Mouse (Mus musculus) liver, adult 2 months (tissue): ENCODE measurements at regions not wholly inside any gene's neighbourhood (a gene's known extent, or its start where the extent isn't known, plus 50 kb on each side); places are given as distances from the start of the nearest gene placed in this dataset.

Experiments used
- DNase-seq: peaks from one replicate; pipeline ENCODE4 v3.0.0-alpha.2; 2011; ENCODE audit warnings: low read depth, low spot score; ENCODE audit errors: extremely low read depth
- H3K27ac ChIP-seq: fragments of 200-500 bp; replicated peaks from 2 replicates; pipeline ENCODE4 v1.5.1; 2012; ENCODE audit warnings: low read depth, mild to moderate bottlenecking, control low read depth, inconsistent platforms, low read length; ENCODE audit not compliant: insufficient read depth
- H3K27me3 ChIP-seq: fragments of 200-500 bp; 2 replicates; pipeline ENCODE4 v1.6.1; 2012; ENCODE audit warnings: mild to moderate bottlenecking, moderate library complexity, low read length, inconsistent platforms; ENCODE audit not compliant: control insufficient read depth, insufficient read depth
- H3K36me3 ChIP-seq: fragments of 200-500 bp; 2 replicates; pipeline ENCODE4 v1.6.1; 2012; ENCODE audit warnings: low read length, inconsistent platforms; ENCODE audit not compliant: control insufficient read depth, insufficient read depth
- H3K4me1 ChIP-seq: fragments of 200-500 bp; 2 replicates; pipeline ENCODE4 v1.6.1; 2011; ENCODE audit warnings: low read length; ENCODE audit not compliant: control insufficient read depth, insufficient read depth
- H3K4me3 ChIP-seq: fragments of 200-500 bp; 2 replicates; pipeline ENCODE4 v1.5.1; 2011; ENCODE audit warnings: low read depth, mild to moderate bottlenecking, control low read depth, low read length, moderate library complexity; ENCODE audit not compliant: insufficient read depth
- H3K79me2 ChIP-seq: fragments of 200-500 bp; 2 replicates; pipeline ENCODE4 v1.6.1; 2012; ENCODE audit warnings: inconsistent platforms, mild to moderate bottlenecking, low read length, moderate library complexity; ENCODE audit not compliant: control insufficient read depth, insufficient read depth
- H3K9ac ChIP-seq: fragments of 200-500 bp; 2 replicates; pipeline ENCODE4 v1.6.1; 2012; ENCODE audit warnings: low read depth, mild to moderate bottlenecking, control low read depth, inconsistent platforms, low read length
- CTCF ChIP-seq: fragments of 200-500 bp; IDR thresholded peaks from 2 replicates; pipeline ENCODE4 v1.5.1; 2011; ENCODE audit warnings: low read depth, low read length, control low read depth
- POLR2A ChIP-seq: fragments of 200-500 bp; IDR thresholded peaks from 2 replicates; pipeline ENCODE4 v1.6.1; 2011; ENCODE audit warnings: low read length, control low read depth; ENCODE audit not compliant: insufficient read depth; ENCODE audit errors: extremely low read depth
- whole genome bisulfite sequencing: fragments of 180-500 bp; shearing (Covaris S2); methylation state at CpG from one replicate; pipeline ENCODE4 v1.1.7; 2018; 5-methylcytosine and 5-hydroxymethylcytosine counted together

- Histone ChIP-seq H3K27me3 (no peaks in the 10 kb centered on the region), H3K4me3 (no peak overlapping the region), H3K36me3 (no peaks in the 10 kb centered on the region), H3K27ac (no peak overlapping the region), H3K4me1 (no peaks in the 10 kb centered on the region), H3K9ac (no peak overlapping the region), H3K79me2 (no peaks in the 10 kb centered on the region)
- TF ChIP-seq CTCF = no peak
- no peak for TF ChIP-seq POLR2A
- DNase-seq = no peak
- 61% methylated on average over 7 of the region's 7 CpGs for WGBS
Measured at GRCm38 (mm10) chr17:26361420-26361819, 53.2 kb upstream of the Neurl1b start.

DNA sequence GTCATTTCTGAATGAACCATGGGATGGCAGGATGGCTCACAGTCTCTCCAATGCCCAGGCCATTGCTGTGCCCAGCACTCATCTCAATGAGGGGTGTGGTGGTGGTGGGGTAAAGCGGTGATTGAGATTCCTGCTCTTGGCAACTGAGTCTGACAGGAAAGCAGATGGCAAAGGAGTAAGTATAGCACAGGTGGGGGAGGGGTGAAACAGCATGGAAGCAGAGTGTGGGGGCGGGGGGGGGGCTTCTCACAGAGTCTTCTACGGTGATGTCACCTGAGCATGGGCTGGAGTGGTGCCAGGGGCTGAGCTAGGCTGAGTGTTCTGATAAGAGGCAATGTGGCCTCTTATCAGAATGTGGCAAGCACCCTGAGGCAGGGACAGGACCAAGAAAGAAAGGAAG, 52.6 kb upstream of the Neurl1b start:
- no peak for TF ChIP-seq POLR2A
- TF ChIP-seq CTCF = no peak
- Histone ChIP-seq H3K36me3 (no peaks in the 10 kb centered on the region), H3K27ac (no peak overlapping the region), H3K4me1 (no peaks in the 10 kb centered on the region), H3K79me2 (no peaks in the 10 kb centered on the region), H3K9ac (no peak overlapping the region), H3K27me3 (no peaks in the 10 kb centered on the region), H3K4me3 (no peak overlapping the region)
- WGBS = 49% methylated on average over 3 of the region's 3 CpGs
- DNase-seq = no peak

DNA sequence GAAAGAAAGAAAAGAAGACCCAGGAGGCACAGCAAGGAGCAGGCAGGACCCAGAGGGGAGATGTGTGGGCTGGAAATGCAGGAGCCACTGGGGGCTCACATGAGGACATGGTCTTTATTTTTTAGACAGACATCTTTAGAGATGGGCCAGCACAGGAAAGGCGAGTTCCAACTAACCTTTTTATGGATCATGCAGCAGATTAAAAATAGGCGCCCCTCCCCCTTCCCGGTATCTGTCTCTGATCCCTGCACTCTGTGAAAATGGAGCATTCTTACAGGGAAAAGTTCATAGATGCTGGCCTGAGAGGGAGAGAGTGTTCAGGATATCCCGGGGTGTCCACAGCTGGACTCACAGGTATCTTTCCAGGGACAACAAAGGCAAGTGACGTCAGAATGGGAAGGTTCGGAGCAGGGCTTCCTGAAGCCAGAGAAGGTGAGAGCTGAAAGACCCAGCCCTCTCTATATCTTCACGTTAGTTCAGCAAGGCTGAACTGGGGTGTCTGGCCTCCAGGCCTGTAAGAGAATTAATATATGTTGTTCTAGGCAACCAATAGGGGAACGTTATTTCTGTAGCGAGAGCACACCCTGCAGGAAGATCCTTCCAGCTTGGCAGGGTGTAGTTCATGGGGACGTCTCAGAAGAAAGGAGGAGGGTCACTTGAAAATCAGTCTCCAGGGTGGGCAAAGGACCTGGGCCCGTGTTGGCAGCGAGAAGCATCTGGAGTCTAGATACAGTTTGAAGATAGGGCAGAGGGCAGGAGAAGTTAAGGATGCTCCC, 51.9 kb upstream of the Neurl1b start:
- TF ChIP-seq CTCF (no peak), POLR2A (no peak)
- no peaks in the 10 kb centered on the region for H3K27me3 ChIP-seq
- no peaks in the 10 kb centered on the region for H3K36me3 ChIP-seq
- 60% methylated on average over 12 of the region's 12 CpGs for WGBS
- no peaks in the 10 kb centered on the region for H3K79me2 ChIP-seq
- H3K4me1 ChIP-seq = no peaks in the 10 kb centered on the region
- no peak overlapping the region for H3K27ac ChIP-seq
- H3K4me3 ChIP-seq = no peak overlapping the region
- no peak for DNase-seq
- H3K9ac ChIP-seq = no peak overlapping the region

DNA sequence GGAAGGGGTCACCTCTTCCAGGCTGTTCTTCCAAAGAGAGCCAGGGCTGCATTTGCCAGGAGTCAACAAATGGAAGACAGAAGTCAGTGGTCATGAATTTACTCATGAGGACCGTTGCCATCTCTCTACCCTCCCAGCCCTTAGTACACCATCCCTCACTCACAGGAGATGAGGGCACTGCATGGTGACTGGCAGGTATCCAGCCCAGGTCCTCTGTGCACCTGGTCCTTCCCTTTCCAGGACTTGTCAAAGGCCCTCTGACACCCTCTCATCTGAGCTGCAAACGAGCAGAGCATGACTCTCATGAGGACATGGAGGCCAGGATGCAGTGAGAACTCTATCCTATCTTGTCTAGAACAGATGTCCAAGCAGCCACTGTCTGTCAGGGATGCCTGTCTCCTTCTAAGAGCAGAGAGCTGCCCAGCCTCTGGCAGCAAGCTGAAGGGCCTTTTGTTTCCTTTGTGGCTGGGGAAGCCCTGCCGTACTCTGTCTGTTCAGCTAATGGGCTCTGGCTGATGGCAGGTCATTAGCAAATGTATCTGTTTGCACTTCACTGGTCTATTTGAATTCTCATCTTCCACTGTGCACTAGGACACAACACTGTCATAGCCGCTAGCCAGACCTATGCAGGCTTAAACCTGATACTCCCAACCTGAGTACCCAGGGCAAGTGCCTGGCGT, 50.6 kb upstream of the Neurl1b start:
- Histone ChIP-seq H3K4me3 (no peak overlapping the region), H3K27ac (no peak overlapping the region), H3K79me2 (no peaks in the 10 kb centered on the region), H3K36me3 (no peaks in the 10 kb centered on the region), H3K4me1 (no peaks in the 10 kb centered on the region), H3K9ac (no peak overlapping the region), H3K27me3 (no peaks in the 10 kb centered on the region)
- TF ChIP-seq POLR2A (no peak), CTCF (no peak)
- DNase-seq = no peak
- WGBS = 84% methylated on average over 5 of the region's 5 CpGs
